Mouse (Mus musculus) G1E (cell line): Measurements from ENCODE around the gene Tox2.

ENCODE experiments used
- CTCF ChIP-seq: IDR thresholded peaks from 2 replicates; pipeline ENCODE4 v1.5.1; 2012; ENCODE audit warnings: low read depth, low read length, inconsistent platforms, mixed read lengths
- GATA1 ChIP-seq: IDR thresholded peaks from 2 replicates; pipeline ENCODE4 v1.6.1; 2012; ENCODE audit warnings: borderline replicate concordance, low read length, inconsistent platforms, mixed read lengths
- POLR2AphosphoS5 ChIP-seq: IDR thresholded peaks from 2 replicates; pipeline ENCODE4 v1.6.1; 2012; ENCODE audit warnings: low read depth, low read length, inconsistent platforms; ENCODE audit not compliant: insufficient replicate concordance

- TF ChIP-seq CTCF: no peak
- TF ChIP-seq POLR2AphosphoS5: no peak
- no peak for TF ChIP-seq GATA1
These were observed 43.9 kb upstream of the Tox2 start for GRCm38 (mm10) chr2:163158979-163159378.
